Mouse (Mus musculus) cerebellum, postnatal 14 days (tissue): ENCODE measurements at regions not wholly inside any gene's neighbourhood (a gene's known extent, or its start where the extent isn't known, plus 50 kb on each side); places are given as distances from the start of the nearest gene placed in this dataset.

Source experiments
- DNase-seq, 2 experiments: peaks; one replicate each; pipeline ENCODE4 v3.0.0; 2021; ENCODE audit warnings: mixed read lengths in 2 of 2

DNA sequence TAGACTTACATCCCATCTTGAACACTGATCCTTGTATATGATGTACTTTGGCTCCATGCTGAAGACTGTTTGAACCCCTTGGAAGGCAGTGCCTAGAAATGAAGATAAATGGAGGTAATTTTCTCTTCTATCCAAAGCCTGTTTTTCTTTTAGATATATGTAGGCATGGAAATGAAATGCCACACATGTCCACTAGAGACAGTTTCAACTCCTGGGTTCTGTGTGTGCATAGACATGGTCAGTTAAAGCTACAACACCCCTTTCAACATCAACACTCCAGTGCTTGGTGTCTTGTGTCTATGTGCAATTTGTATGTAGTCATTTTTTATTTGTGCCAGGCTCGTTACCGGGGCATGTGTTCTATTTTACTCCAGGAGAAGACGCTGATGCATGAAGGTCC, 179.7 kb upstream of the Lpp start:
- DNase-seq = no peak

DNA sequence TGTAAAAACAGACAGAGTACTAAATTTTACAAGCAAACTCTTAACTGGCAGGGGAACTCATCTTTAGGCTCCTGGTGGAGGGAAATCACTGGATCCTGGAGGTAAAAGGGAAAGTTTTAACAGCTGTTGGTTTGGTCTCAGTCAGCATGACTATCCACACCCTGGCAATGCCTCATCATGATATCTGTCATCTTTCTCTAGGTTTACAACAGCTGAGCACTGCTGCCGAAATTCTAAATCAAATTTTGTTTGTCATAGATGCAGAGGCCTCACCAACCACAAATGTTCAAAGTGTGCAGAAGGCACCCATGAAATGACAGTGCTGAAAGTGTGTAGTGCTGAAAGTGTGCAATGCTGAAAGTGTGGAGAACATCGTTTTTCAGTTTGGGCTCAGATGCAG, 180.6 kb upstream of the Lpp start:
- DNase-seq = no peak

DNA sequence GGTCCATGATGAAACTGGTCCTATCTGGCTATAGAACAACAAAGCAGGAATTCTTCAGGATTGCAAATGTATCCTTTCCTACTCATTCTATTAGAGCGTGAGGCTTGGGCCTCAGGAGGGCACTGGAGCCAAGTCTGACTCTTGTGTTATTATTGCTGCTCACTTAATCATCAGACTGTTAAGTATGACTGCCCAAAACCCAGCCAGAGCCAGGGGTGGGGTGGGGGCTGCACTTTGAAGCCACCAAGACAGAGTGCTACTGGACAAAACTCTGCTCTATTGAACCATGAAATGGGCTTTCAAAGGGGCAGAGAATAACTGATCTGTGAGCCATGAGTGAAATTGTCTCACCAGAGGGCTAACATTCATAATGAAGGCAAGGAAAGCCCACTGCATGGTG, 181.7 kb upstream of the Lpp start:
- no peak for DNase-seq

DNA sequence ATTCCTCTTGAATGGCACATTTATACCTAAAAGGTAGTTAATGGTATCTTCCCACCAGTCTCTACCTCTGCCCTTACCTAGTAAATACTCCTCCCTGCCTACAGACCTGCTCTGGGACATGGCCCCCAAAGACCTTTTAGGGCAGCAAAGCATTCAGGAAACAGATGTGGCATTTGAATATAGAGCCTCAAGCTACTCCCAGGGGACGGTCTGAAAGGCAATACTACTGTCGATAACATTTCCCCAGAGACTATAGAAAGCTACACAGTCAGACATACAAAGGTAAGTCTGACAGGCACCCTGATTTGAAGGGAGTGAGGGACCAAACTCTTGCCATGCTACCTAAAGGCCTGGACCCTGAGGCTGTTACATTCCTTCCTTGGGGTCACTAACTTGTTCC, 184.4 kb upstream of the Lpp start:
- DNase-seq = no peak

DNA sequence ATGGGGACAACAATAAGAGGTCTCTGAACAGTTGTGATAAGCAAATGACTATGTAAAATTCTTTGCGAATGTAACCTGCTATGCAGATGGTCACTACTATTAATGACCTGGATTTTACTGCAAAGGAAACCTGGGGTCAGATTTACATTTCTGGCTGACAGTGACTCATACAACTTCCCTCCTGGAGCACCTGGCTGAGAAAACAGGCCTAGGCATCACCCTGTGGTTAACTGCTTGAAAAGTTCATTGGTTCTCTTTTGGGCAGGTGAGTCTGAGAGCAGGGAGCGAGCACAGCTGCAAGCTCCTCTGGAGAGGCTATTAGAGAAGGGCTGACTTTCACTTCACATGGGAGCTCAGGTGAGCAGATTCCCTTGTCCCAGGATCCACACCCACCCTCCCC, 185.2 kb upstream of the Lpp start:
- DNase-seq = no peak

DNA sequence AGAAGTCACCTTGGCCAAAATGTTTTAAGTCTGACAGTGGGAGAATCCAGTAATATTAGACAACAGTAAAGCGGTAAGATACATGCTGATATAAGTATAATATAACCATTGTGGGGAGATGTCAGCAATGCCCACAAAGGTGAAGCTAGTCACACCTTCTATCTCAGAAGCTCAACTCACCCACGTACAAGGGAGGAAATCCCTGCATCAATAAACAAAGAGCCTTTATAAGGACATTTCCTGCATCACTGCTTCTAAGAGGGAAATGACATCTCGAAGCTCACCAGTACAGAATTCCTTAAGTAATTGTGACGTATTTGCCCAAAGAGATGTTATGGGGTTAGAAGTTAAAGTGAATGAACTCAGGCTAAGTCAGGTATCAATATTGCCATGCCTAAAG, 186.3 kb upstream of the Lpp start:
- no peak for DNase-seq

DNA sequence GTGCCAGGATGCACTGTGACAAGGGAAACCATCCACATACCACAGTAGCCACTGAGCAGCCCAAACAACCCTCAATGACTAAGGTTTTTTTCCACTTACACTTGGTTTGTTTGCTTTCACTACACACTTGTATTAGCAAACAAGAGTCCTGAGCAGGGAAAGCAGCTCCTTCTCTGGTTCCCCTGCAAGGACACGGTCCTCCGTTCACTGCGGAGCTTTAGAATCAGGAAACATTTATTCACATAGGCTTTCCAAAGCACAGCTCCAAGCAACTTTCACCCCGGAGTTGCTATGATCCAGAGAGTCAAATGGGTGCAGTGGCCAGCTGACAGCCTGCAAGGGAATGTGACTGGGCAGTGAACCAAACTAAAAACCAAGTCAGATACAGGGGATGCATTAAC, 186.8 kb upstream of the Lpp start:
- DNase-seq = no peak

DNA sequence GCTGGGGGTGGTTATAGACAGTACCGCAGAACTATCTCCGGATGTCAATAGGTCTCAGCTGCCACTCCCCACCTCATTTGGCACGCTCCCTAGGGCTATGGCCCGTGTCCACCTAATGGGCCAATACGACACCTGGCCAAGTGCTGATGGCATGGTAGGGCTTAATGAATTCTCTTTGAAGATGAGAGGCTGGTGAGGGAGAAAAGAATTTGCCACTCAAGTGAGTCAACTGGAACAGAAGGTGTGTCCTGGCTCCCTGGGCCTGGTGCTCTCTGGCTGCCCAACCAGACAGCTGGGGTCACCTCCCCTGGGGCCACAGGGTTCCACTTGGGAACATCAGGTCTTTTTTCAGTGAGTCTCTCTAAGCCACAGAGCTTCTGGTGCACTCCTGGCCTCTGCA, 187.7 kb upstream of the Lpp start:
- DNase-seq = peak; percentile 29 to 46

DNA sequence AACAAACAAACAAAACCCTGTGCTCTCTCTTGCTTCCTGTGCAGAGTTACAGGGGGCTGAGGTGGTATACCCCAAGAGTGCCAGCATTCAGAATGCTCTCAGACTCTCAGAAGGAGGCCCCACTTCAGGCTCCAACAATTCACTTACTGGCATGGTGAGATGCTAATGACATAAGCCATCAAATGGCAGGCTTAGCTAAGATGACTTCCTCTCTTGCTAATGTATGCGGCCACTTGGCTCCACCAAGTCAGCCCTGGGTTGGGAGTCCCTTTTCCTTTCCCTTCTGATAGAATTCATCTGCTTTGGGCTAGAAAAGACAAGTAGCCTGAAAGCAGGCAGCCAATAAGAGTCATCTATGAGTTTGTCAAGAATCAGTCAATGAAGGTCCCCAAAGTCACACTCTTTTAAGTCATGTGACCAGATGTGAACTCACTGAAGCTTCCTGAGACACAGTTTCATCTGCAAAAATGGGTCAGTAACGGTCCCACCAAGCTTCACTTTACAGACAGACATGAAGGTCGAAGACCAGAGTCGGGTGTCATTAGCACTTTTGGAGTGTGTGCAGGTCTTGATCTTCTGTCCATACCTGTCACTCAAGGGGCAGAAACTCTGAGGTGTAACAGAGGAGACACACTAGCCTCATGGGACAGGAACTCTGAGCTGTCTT, 189.1 kb upstream of the Lpp start:
- DNase-seq = no peak

DNA sequence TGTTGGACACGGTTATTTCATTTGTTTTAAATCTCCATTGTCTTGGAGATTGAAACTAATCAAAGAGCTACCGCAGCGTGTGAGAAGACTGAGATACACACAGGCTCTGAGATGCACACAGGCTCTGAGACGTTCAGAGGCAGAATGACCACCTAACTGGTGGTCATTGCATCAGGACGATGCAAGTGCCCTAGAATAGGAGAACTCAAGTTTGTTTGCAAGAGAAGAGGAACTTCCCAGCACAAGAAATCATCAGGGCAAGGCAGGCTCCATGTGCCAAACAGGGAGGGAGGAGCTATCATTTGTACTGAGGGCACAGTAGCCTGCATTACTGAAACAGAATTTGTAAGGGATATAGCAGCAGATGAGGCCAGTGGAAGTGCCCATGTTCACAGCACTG, 190.7 kb upstream of the Lpp start:
- no peak for DNase-seq

DNA sequence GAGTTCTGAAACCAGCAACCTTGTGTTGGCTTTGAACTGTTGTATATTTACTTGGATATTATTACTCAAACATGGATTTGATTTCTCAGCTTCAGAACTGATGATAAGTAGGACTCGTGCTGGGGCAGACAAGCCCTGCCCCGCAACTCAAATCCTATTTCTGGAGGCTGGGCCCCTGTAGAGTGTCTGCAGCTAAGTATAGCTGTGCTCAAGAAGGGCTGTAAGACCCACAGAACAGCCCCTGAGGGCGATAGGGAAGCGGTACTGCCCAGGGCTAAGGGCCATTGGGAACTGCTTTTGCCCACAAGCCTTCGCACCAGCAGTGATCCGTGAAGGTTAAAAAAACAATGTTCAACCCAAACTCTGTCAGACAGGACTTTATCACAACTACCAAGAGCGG, 191.9 kb upstream of the Lpp start:
- DNase-seq = no peak

DNA sequence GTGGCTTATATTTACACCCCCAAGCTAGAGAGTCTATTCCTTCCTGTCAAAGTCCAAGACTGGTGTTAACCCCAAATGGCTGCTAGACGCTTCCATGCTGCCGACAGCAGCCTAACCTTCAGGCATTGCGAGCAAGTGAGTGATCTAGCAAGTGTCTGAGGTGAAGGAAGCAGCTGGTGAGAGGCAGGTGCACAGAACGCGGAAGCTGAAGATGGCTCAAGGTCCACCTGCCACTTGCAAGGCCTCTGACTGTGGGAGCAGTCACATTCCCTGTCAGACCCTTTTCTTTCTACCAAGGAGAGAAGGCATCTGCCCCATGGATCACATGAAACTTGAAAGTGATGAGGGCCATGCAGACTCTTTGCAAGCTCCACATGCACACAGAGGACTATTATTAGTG, 193.1 kb upstream of the Lpp start:
- no peak for DNase-seq

DNA sequence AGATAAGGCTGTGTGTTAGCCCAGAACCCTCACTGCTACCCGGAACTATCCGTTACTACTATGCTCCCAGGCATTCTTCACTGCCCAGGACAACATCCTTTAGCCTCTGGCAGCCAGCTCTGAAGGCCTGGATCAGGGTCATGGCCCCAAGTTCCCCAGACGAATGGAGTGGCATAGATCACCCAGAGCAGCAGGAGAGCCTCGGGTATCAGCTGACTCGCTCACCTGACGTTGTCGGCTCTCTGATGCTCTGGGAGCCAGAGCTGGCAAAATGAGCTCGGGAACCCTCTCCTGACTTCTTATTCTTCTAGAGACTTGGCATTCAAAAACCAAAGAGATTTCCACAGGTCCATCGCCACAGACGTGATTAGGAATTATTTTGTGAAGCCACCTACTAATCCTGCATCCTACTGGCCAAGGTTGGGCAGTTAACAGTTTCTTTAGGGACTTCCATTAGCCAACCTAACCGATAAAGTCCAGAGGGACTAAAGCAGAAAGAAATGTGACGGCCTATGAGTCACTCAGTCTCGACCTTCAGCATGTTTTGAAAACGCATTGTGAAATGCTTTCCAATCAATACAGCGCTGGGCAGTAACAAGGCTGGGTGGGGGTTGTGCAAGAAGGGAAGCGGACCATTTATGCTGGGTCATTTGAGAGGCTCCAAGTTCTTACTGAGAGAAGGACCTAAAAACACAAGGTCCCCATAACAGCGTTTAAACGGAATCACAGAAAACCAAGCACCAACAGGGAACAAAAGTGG, 193.7 kb upstream of the Lpp start:
- DNase-seq = no peak

DNA sequence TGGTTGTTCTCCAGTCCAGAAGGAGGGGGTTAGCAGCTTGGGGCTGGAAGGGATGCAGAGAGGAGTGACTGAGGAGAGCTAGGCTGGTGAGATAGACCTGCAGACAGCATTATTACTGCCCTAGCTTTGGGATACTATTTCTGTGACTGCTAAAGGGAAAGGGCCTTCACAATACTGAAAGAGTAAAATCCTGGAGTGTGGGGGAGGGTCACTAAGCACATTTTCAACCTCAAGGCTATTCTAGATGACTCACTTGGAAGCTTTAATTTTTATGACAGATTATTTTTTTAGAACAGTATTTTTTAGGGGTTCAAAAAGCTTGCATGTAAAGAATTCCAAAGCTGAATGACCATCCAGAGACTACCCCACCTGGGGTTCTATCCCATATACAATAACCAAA, 195.0 kb upstream of the Lpp start:
- DNase-seq = no peak

DNA sequence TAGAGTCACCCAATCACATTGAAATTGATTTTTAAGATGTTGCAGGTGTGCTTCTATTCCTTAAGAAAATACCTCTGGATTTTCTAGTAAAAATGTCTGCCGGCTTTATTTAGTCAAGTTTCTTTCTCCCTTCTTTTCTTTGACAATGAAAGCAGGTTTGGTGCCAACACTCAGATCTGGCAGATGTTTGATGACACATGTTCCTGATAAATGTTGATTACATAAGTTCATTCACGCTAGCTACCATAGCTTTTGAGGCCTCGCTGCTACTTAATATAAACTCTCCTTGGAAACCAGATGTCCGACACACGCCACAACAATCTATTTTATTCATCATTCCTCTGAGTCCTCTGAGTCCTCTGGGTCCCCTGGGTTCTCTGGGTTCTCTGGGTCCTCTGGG, 195.7 kb upstream of the Lpp start:
- DNase-seq = no peak

DNA sequence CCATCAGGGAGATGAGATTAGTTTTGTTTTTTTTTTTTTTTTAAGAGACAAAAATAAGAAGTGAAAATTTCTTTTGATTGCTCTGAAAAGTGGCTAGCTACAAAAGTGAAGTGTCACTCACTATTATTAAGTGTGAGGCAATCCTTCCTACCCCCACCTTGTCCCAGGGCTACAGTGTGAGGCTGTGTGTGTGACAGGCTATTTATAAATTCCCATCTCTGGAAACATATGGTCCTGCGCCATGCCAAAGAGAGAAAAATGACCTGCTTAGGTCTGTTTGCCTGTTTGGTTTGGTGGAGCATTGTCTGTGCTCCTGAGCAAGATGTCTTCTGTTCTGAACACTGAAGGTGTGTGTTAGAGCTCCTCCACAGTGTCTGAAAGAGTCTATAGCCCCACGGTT, 199.4 kb upstream of the Lpp start:
- DNase-seq = peak; percentile 63 to 81

DNA sequence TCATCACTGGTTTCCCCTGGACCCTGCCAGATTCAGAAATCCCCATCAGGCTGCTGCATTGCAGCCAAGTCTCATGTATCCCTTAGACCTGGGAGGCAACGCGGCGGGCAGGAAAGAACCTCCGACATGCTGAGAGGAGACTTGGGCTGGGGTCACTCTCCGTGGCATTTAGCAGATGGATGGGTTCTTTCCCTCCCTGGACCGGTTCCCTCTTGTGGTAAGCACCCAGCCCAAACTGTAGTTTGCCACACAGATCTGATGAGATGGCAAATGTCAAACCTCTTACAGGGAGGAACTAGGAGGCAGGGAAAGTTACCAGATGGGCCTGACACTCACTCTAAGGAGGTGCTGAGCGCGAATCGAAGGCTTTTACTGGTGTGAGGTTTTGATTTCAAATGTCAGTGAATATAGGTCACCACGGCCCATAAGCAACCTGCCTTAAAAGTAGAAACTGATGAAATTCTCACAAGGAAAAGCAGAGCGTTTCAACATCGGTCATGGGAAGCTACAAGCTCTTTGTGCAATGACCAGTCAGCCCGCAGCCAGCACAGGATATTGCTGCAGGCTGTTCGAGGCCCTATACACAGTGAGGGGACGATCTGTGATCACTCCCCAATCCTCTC, 199.9 kb upstream of the Lpp start:
- DNase-seq = peak; percentile 65 to 78

DNA sequence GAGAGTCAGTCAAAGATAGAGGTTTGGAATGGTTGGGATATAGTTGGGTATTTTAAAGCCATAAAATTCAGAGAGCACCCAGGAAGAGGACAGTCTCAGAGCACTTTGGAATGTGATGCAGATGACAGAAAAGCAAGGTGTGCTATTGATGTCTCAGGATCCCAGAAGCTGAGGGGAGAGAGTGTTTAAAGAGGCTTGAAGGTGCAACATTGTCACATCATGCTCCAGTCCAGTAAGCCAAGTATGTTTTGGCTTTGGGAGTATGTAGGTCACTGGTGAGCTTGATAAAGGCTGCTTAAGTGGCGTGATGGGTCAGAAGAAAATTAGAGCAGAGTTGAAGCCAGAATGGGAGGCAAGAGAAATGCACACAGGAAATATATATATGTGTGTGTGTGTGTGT, 201.3 kb upstream of the Lpp start:
- DNase-seq = peak; percentile 19 to 43

DNA sequence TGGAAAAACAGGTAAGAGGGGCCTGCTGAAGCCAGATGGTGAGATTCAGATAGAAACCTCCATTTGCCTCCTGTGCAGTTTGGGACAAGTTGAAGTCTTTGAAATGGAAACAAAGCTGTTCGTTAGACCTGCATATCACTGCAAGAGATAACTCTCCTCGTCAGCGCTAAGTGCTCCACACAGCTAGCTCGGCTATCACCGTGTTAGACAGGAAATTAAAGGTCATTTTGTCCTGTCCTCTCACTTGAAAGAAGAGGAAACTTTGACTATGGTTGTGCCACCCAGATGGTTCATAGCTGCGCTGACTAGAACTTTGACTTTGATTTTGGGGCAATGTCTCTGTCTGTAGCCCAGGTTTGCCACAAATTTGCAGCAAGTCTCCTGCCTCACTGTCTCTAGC, 198.5 kb upstream of the Bcl6 start:
- no peak for DNase-seq

DNA sequence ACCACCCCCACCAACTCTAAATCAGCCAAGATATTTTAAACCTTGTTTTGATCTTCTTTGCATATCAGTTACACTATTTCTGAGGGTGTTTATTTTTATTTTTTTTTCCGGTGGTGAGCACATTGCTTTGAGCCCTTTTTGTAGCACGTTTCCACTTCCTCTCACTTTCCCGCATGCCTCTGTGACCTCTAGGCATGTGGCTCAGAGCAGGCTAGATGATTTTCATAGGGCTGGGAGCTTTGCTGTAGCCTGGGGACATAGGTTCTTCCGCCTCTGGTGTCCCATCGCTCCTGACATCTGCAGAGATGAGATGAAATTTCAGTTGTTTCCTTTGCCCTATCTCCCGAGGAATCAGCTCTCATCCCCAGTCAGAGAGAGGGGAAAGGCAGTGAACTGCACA, 197.3 kb upstream of the Bcl6 start:
- no peak for DNase-seq

DNA sequence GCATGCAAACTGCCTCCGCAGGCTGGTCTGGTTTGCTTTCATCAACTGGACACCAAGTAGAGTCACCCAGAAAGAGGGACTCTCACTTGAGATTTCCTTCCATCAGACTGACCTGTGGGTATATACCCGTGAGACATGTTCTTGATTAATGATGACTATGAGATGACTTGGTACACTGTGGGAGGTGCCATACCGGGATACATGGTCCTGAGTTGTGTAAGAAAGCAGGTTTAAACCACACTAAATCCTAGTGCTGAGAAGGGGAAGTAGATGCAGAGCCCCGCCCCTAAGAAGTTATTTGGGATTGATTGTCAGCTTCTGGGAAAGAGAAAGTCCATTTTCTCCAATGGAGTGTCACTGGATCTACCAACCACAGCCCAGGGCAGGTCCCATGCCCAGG, 196.2 kb upstream of the Bcl6 start:
- DNase-seq = no peak

DNA sequence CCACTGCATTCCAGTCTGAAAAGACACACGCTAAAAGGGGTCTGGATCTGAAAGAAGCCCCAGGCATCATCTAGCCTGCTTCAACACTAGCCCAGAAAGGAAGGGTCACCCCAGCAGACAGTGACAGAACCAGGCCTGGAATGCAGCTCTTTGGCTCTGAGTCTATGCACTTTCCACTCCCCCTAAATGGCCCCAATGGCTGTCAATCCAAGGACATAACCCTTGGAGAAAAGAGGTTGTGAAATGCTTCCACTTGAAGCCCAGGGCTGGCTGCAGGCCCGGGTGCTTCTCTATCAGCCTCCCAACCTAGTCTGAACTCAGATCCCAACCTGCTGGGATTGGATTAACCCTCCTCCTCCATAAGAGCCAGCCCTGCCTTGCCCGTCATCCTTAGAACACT, 194.6 kb upstream of the Bcl6 start:
- no peak for DNase-seq

DNA sequence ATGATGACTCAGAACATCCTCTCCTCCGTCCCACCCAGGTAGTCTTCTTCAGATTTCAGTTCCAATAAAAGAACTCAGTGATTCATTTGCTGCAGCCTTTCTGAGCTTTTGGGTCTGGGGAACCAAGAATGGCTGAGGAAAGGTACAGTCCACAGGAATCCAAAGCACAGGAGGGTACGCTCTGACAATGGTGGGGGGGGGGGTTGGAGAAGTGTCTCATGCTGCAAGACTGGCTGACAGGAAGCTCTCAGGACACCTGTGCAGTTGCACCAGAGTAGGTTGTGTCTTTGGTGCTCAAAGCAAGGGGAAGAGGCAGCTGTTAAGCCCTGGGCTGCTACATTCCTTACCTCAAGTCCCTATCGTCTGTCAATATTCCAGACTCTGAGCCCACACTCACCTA, 192.7 kb upstream of the Bcl6 start:
- no peak for DNase-seq

DNA sequence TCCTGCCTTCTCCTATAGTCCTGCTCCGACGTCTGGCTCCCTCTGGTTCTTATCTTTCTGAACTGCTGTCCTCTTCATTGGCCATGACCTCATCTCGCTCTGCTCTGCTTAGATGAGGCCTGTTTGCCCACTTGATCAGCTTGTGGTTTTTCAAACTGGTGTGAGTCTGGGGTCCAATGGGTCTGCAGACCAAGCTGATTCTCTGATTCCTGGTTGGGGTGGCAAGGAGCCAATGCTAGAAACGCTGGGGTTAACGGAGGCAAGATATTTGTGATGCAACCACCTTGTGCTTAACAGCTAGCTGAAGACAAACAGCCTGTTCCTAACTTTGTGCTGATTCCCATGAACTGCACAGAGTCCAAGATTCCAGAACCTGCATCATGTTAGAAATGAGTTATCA, 192.0 kb upstream of the Bcl6 start:
- DNase-seq = no peak

DNA sequence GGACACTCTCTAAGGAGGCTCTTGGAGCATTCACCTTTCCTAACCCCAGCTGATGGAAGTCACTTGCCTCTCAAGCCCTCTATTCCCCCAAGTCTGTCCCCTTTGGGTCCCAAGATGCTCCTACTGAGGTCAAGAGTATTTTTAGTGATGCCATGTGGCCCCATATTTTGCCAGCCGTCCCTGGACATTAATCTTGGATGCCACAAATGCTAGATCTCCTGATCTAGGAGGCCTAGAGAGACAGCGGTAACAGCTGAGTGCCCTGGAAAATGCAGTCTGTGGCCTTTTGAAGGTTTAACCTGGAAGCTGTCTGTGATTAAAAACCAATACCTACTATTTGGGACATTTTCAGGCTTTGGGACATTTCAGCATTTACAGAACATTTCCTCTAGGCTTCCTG, 188.9 kb upstream of the Bcl6 start:
- no peak for DNase-seq
